Comparison of ENCODE assay signal across 8 mouse cellular contexts in the genomic region with DNA sequence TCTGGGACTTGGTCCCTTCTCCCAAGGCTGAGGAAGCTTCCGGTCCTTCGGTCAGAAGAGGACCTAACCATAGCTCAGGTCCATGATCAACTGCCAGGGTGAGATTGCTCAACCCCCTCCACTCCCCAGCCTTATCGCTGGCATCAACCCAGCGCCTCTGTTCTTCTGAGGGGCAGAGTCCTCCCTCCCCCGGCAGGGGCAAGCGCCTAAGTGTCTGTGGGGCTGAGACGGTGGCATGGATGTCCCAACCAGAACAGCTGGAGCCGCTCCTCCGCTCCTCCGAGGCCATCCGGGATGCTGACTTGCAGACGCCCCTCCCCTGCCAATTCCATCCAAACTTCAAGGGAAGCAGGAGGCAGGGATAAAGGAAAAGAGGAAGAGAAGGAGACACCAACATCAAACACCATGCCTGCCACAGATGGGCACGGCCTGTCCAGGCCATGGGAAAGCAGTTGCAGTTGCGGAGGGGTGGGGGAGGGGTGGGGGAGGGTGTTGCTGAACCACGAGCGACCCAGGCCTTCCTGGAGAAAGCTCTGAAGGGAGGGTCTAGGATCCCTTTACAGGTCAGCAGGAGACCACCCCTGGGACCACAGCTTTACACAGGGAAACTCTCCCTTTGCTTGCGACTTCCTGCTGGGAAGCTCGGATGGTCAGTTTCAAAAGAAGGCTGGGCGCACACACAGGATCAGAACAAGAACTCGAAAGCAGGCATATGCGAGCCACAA. TPM values are rescaled to one million over a fixed set of nuclear protein-coding genes. Genes with fewer than 3 reads are reported as not detected.
DNase-seq lines count a peak whose midpoint lies in the region; ATAC-seq and TF ChIP-seq lines count a peak whose summit lies in the region.

No protein-coding gene starts in this region.

- peaks cover 10% of the 10 kb centered on the region; the same call in 1 of the 2 replicates for H3K36me3 ChIP-seq in heart, embryonic 10.5 days
- H3K36me3 ChIP-seq in kidney, postnatal 0 days (ENCODE audit: insufficient read depth, low read length): 0 out of 2 replicates have a peak, but pooled peaks cover 6% of the 10 kb centered on the region

- peak overlapping the region; percentile 90 for H3K4me3 ChIP-seq in heart, embryonic 10.5 days
- H3K4me3 ChIP-seq in kidney, postnatal 0 days (replicated peaks; ENCODE audit: low read depth, low read length): peak overlapping the region; percentile 84

- peak overlapping the region; percentile 85 for H3K9ac ChIP-seq in kidney, postnatal 0 days (ENCODE audit: low read depth, low read length)

- H3K27ac ChIP-seq in heart, embryonic 10.5 days: peak overlapping the region; percentile 96
- peak overlapping the region; percentile 96 for H3K27ac ChIP-seq in kidney, postnatal 0 days

- peak; percentile 18 for DNase-seq in adipocyte (ENCODE audit: low spot score)
- DNase-seq in c-Kit-positive CD71-positive TER-119-positive erythroid progenitor cells, embryonic 14.5 days (ENCODE audit: low spot score): peak; percentile 41
- DNase-seq in heart, embryonic 10.5 days (ENCODE audit: low spot score): no peak
- DNase-seq in kidney, postnatal 0 days (ENCODE audit: low spot score): peak; percentile 69
- peak; percentile 89 for DNase-seq in lung, postnatal 25 days (ENCODE audit: low spot score)
- DNase-seq in spleen, adult 12 weeks (ENCODE audit: low spot score): peak; percentile 26
- DNase-seq in layer of hippocampus, adult 18-20 months (ENCODE audit: low spot score in 2 of 2): no peak
- DNase-seq in right cerebral cortex, adult 2 months (ENCODE audit: low spot score in 2 of 2): no peak

- 7% methylated on average over 21 of the region's 21 CpGs for WGBS in heart, embryonic 10.5 days
- WGBS in kidney, postnatal 0 days: 8% methylated on average over 21 of the region's 21 CpGs

- peaks cover 65% of the 10 kb centered on the region for H3K4me1 ChIP-seq in heart, embryonic 10.5 days
- H3K4me1 ChIP-seq in kidney, postnatal 0 days (replicated peaks; ENCODE audit: insufficient read depth, low read length): peaks cover 30% of the 10 kb centered on the region

- no peaks in the 10 kb centered on the region for H3K9me3 ChIP-seq in heart, embryonic 10.5 days
- H3K9me3 ChIP-seq in kidney, postnatal 0 days (replicated peaks; ENCODE audit: low read length): no peaks in the 10 kb centered on the region

- no peaks in the 10 kb centered on the region for H3K27me3 ChIP-seq in heart, embryonic 10.5 days (ENCODE audit: insufficient read depth, poor library complexity, severe bottlenecking)
- no peaks in the 10 kb centered on the region for H3K27me3 ChIP-seq in kidney, postnatal 0 days (ENCODE audit: insufficient read depth, low read length)

- TF ChIP-seq CTCF in kidney, postnatal 0 days (IDR thresholded peaks at IDR 0.05; ENCODE audit: low read depth): no peak

- no peak for ATAC-seq in kidney, postnatal 0 days (replicated peaks; ENCODE audit: low FRiP score, low read depth)

- peak overlapping the region; percentile 63 for H3K4me2 ChIP-seq in kidney, postnatal 0 days (ENCODE audit: low read length)

RNA-seq across cellular contexts. Expression of a gene that starts 2.7 kb away (rescaled TPM):
- polyA plus RNA-seq in heart, embryonic 10.5 days (2016; fragmentation: Nextera tagmentation; extraction: Ambion mirVana): 30.4 and 45.4 TPM in 2 replicates
- 48.5 and 52.3 TPM in 2 replicates for polyA plus RNA-seq in kidney, postnatal 0 days (2015; fragmentation: Nextera tagmentation; extraction: Ambion mirVana)
- total RNA-seq in layer of hippocampus, adult 18-20 months (2021): 10 to 100 TPM; 32.4 to 32.7 TPM

RNA-seq across cellular contexts. Expression of a gene that starts 39.1 kb away (rescaled TPM):
- 0.15 and 0.34 TPM in 2 replicates for polyA plus RNA-seq in heart, embryonic 10.5 days (2016; fragmentation: Nextera tagmentation; extraction: Ambion mirVana)
- 3.9 TPM in 2 replicates for polyA plus RNA-seq in kidney, postnatal 0 days (2015; fragmentation: Nextera tagmentation; extraction: Ambion mirVana)
- total RNA-seq in layer of hippocampus, adult 18-20 months (2021): not detected

Comparison
In these comparisons a context has a peak if more than half of its experiments do, and no peak if none do; other contexts are left out.
1. DNase-seq: peak in adipocyte (single experiment), c-Kit-positive CD71-positive TER-119-positive erythroid progenitor cells, embryonic 14.5 days (single experiment), kidney, postnatal 0 days (single experiment), lung, postnatal 25 days (single experiment) and spleen, adult 12 weeks (single experiment); none in heart, embryonic 10.5 days (single experiment), layer of hippocampus, adult 18-20 months (0 of 2) and right cerebral cortex, adult 2 months (0 of 2).